8 mouse cellular contexts compared by ENCODE assay signal in genomic region chr3:87885281-87886003, GRCm38 (mm10). TPM values are rescaled to one million over a fixed set of nuclear protein-coding genes. Genes with fewer than 3 reads are reported as not detected.
DNase-seq lines count a peak whose midpoint lies in the region; ATAC-seq lines count a peak whose summit lies in the region.

Prcc (minus strand) TSS chr3:87885608.

- H3K27me3 ChIP-seq in hindbrain, embryonic 16.5 days (replicated peaks; ENCODE audit: control insufficient read depth, insufficient read depth, low read length) = no peaks in the 10 kb centered on the region

- DNase-seq in WW6 (ENCODE audit: low read depth, low spot score) = peak; percentile 95
- DNase-seq in cerebellum, postnatal 4 days (ENCODE audit: low spot score in 2 of 2) = peak; percentile 59 to 82
- DNase-seq in gastrocnemius, adult 18-20 months (ENCODE audit: low spot score) = peak; percentile 95
- DNase-seq in left cerebral cortex, adult 18-20 months (ENCODE audit: low spot score in 2 of 2) = peak; percentile 87 to 93
- peak; percentile 98 for DNase-seq in right cerebral cortex, adult 18-20 months
- DNase-seq in urinary bladder, postnatal 10 days (ENCODE audit: low spot score) = peak; percentile 39

- 0 out of 2 replicates have a peak, but pooled peaks cover under 1% of the 10 kb centered on the region for H3K36me3 ChIP-seq in hindbrain, embryonic 16.5 days (ENCODE audit: control insufficient read depth, insufficient read depth, low read length)
- H3K36me3 ChIP-seq in macrophage (ENCODE audit: inconsistent target) = no peaks in the 10 kb centered on the region; the same call in 1 of the 2 replicates

- under 1% methylated on average over 32 of the region's 33 CpGs for WGBS in hindbrain, embryonic 16.5 days
- WGBS in macrophage (ENCODE audit: missing documents) = under 1% methylated on average over 33 of the region's 33 CpGs

- peak within 1 kb of the TSS; percentile 98 for H3K9ac ChIP-seq in hindbrain, embryonic 16.5 days (ENCODE audit: low read depth, low read length)

- peaks cover 48% of the 10 kb centered on the region for H3K79me2 ChIP-seq in macrophage (ENCODE audit: inconsistent target)

- H3K4me1 ChIP-seq in hindbrain, embryonic 16.5 days (ENCODE audit: control insufficient read depth, insufficient read depth, low read depth, low read length) = peaks cover 18% of the 10 kb centered on the region

- peak within 1 kb of the TSS; percentile 89 for H3K27ac ChIP-seq in hindbrain, embryonic 16.5 days (ENCODE audit: low read depth, low read length)
- H3K27ac ChIP-seq in macrophage = peak within 1 kb of the TSS; percentile 68

- no peaks in the 10 kb centered on the region for H3K9me3 ChIP-seq in hindbrain, embryonic 16.5 days (ENCODE audit: control insufficient read depth, low read length)

- H3K4me2 ChIP-seq in hindbrain, embryonic 16.5 days (ENCODE audit: low read length) = peak within 1 kb of the TSS; percentile 82

- ATAC-seq in hindbrain, embryonic 16.5 days = peak; percentile 99

- peak within 1 kb of the TSS; percentile 100 for H3K4me3 ChIP-seq in hindbrain, embryonic 16.5 days (ENCODE audit: low read length)
- peak within 1 kb of the TSS; percentile 84 for H3K4me3 ChIP-seq in macrophage (ENCODE audit: inconsistent target)

RNA-seq across cellular contexts. Expression of gene Prcc, which starts in this region (rescaled TPM):
- 10 to 100 TPM; 48.3 to 55.2 TPM for total RNA-seq in gastrocnemius, adult 18-20 months (2021)
- polyA plus RNA-seq in hindbrain, embryonic 16.5 days (2015; fragmentation: Nextera tagmentation; extraction: Ambion mirVana) = 13.9 and 15.9 TPM in 2 replicates
- total RNA-seq in left cerebral cortex, adult 18-20 months (2021) = 10 to 100 TPM; 58.4 to 59.5 TPM
- 10 to 100 TPM in 18 of 26 experiments, 1 to 10 TPM in 8; 3.8 to 21.0 (median 13.9) TPM for total RNA-seq in macrophage (2018; cell fraction: chromatin; rRNA removed)
- total RNA-seq in macrophage (2018; cell fraction: cytosol; rRNA removed) = 10 to 100 TPM; 18.3 to 36.4 (median 30.8) TPM
- 10 to 100 TPM in 23 of 26 experiments, 1 to 10 TPM in 3; 7.7 to 31.7 (median 17.1) TPM for total RNA-seq in macrophage (2018; cell fraction: nucleus; rRNA removed)
- polyA plus RNA-seq in macrophage (2018) = 21.8 to 30.4 TPM (median 26.0 TPM) in 3 replicates

Comparison
In these comparisons a context has a peak if more than half of its experiments do, and no peak if none do; other contexts are left out.
1. Peak in every context shown above with its lines: DNase-seq, ATAC-seq, H3K4me3 ChIP-seq and H3K27ac ChIP-seq.
2. DNase-seq: peak in every context shown above with its lines; median percentile 98 in right cerebral cortex, adult 18-20 months; 95 in WW6; 95 in gastrocnemius, adult 18-20 months; 90 in left cerebral cortex, adult 18-20 months; 70 in cerebellum, postnatal 4 days; 39 in urinary bladder, postnatal 10 days.